Mouse (Mus musculus) c-Kit-positive CD71-positive TER-119-positive erythroid progenitor cells, embryonic 14.5 days (primary cell): Measurements from ENCODE around the gene Txnrd2.

ENCODE experiments used
- DNase-seq: peaks from one replicate; pipeline ENCODE4 v3.0.0-alpha.2; 2013; ENCODE audit warnings: low spot score

Gene Txnrd2

GRCm38 (mm10) chr16:18452361-18452862, 26.2 kb downstream of the Txnrd2 start:
- DNase-seq, result no peak

DNA sequence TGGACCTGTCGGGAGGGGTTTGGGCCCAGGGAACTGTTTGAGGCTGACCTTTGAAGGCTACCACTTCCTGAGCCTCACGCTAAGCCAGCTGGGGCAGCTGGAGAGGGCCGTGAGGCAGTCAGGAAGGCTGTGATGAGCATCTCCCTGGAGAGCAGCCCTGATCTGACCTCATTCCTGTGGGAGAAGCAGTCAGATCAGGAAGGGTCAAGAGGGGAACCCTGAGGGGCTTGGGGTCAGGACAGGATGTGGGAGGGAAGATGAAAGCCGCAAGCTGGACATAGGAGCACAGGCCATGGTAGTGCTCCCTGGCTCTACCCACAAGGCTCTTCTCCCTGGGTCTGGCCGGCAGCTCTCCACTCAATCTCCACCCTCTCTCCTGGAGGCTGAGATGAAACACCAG, 27.7 kb downstream of the Txnrd2 start:
- no peak for DNase-seq

- no peak for DNase-seq
Observed at GRCm38 (mm10) chr16:18455407-18455806, 29.2 kb downstream of the Txnrd2 start.

GRCm38 (mm10) chr16:18458661-18459060, 32.5 kb downstream of the Txnrd2 start:
- DNase-seq, result no peak

DNA sequence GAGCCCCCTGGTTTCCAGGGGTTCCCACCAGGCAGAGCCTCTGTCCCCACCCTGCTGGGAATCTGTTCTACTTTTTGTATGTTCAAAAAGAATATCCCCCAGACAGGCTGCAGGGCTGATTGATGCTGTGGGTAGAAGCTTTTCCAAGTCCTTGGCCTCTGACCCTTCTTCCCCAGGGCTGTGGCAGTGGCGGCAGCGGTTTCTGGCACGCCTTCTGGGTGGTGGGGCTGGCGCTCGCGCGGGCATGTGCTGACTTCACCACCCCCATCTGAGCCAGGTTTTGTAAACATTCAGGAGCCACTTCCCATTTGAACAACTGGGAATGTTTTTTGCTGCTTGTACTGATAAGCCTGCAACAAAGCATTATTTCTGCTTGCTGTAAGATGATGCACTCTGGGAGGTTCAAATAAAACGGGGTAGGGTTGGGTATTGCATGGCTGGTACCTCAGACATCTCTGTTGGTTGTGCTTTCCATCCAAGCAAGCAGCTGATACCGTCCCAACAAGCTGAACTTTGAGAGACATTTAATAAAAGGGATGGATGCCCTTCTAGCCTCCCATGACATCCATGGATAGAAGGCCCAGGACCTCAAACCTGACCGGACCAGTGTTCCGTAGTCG, 33.3 kb downstream of the Txnrd2 start:
- no peak for DNase-seq

DNA sequence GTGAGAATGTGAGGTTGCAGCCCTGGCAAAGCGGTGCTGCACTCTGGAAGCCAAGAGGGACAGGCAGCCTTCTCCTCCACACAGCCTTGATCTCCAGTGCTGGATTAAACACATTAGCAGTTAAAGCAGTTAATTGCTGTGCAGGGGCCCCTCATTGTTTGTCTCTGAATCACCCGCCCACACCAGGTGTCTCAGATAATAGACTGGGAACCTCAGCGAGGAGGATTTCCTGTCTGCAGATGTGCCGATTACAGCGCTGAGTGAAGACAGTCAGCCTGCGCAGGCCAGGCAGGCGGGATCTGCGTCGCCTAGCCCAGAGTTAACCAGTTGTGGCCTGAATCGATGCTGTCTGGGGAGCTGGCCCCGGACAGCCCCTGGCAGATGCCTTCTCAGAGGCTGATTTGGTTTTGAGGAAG, 33.8 kb downstream of the Txnrd2 start:
- DNase-seq, result peak; percentile 34

DNA sequence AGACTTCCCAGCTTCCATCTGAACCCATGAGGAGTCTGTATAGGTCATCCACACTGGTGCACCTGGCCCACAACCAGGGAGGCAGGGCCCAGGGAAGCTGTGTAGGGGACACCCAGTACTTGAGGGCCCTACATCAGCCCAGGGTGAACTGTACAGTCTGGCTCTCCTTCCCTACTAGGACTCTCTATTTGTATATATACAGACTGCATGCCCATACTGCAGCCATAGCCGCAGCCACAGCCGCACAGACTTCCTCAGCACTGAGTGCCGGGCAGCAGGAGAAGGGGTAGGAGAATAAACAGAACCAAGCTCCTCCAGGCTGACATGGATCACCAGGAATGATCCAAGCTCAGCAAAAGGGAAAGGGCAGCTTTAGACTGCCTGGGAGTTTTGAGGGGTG, 34.6 kb downstream of the Txnrd2 start:
- no peak for DNase-seq

DNA sequence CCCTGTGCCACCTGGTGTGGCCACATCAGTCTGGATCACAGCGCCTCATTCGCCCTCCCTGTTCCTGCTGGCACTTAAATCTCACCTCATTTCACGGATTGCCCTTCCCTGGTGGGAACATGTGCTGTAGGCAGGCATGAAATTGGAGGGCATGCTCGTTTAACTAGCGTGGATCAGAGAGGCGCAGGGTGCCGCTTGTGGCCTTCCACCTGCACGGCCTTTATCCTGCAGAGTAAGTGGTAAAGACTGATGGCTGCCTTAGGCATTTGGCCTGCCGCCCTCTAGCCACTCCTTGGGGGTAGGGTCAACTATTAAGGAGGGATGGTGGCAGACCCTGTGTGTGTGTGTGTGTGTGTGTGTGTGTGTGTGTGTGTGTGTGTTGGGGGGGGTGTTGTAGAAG, 35.8 kb downstream of the Txnrd2 start:
- DNase-seq, result no peak

GRCm38 (mm10) chr16:18462598-18462997, 36.4 kb downstream of the Txnrd2 start:
- DNase-seq, result no peak

DNA sequence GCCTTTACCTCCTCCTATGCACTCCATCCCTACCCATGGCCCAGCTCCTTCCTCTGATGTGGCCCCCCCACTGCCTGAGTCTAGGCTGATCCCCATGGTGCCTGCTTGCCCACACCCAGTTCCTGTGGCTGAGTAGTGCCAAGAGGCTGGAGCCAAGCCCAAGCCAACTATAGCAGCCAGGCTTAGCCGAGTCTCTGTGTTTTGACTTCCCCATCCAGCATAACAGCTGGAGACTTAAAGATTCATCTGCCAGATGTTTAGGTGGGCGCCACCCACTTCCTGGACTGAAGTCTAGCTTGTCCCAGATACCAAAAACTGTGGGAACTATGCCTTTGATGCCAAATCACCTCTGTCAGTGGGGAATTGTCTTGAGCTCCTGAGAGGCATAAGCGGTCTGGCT, 38.1 kb downstream of the Txnrd2 start:
- no peak for DNase-seq

DNA sequence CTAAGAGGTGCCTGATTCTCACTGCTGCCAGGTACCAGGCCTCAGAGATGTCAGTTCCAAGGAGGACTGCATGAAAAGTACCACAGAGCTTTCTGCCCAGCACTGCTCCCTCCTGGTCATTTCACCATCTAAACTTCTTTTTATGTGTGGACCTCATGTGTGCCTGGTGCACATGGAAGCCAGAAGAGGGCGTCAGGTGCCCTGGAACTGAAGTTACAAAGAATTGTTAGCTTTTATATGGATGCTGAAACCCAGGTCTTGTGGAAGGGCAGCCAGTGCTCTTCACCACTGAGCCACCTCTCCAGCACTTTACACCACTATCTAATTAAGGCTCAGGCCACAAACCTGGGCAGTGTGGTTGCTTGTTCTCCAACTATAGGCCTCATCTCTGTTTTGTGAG, 44.6 kb downstream of the Txnrd2 start:
- no peak for DNase-seq

DNA sequence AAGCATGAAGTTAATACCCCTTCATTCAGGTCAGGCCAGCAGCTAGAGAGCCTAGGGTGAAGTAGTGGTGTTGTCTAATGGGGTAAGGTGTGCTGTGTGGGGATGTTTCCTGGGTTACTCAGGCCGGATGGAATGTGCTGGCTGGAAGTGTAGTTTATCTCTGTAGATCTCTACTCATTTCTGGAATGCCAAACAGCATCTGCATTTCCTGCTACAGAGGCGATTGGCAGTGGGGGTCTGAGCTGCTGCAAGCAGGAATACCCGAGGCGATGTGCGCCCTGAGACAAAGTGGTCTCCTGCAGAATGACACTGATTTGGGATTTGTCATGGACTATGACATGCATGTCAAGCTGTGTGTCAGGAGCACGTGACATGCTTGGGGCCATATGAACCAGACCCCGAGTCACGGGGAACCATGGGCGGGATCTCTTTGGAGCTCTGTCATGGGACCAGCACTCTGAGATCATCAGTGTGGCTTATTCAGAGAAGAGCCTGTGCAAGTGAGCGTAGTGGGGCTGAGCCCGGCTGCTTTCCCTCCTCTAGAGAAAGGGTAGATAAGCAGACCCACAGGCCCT, 45.3 kb downstream of the Txnrd2 start:
- DNase-seq, result no peak

- no peak for DNase-seq
Observed at GRCm38 (mm10) chr16:18471976-18472375, 45.8 kb downstream of the Txnrd2 start.

DNA sequence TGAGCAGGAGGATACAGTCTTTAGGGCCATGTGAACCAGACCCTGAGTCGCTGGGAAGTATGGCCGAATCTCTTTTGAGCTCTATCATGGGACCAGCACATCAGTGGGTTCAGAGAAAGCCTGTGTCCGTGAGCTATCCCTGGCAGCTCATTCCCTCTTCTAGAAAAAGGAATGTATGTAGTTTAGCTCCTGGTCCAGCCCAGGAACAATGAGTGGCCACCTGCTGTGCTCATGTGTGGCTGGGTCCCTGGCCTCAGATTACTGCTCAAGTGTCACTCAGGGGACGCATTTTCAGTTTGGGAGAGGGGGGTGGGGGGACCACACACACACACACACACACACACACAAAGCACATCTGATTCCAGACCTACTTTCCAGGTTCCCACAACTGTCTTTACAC, 46.2 kb downstream of the Txnrd2 start:
- no peak for DNase-seq

DNA sequence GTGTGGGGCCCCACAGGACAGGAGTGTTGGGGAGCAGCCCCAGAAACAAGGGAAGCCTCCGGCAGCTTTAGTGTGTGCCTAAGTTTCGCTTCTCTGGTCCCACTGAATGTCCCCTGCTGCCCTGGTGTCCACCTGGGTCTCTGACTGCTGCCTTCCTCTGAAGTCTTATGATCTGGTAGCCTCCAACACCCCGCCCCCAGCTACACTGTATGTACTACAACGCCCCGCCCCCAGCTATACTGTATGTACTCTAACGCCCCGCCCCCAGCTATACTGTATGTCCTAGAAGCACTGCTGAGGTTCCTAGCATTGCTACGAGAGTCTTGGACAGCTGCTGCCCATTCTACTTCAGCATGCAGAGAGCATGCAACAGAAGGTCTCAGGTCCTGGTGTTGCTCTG, 46.8 kb downstream of the Txnrd2 start:
- no peak for DNase-seq

- DNase-seq, result no peak
Observed at GRCm38 (mm10) chr16:18474021-18474420, 47.8 kb downstream of the Txnrd2 start.

DNA sequence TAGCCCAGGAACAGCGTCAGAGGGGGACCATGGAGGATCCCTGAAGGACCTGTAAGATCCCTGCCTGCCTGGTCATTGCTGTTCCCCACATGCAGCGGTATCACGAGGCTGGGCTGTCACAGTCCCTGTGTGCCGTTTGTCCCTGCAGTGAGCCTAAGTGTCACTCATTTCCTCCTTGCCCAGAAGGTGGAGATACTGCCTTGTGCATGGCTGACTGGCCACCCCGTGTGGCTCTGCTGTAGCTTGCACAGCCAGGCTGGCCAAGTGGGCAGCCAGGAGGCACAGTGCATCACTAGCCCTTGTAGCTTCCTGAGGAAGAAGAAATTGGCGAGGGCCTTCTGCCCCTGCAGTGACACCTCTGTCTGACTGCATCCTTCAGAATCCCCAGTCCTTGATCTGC, 51.8 kb downstream of the Txnrd2 start:
- DNase-seq, result no peak

- no peak for DNase-seq
Observed at GRCm38 (mm10) chr16:18479667-18480066, 53.5 kb downstream of the Txnrd2 start.

GRCm38 (mm10) chr16:18480933-18481485, 54.8 kb downstream of the Txnrd2 start:
- no peak for DNase-seq

GRCm38 (mm10) chr16:18482431-18482830, 56.2 kb downstream of the Txnrd2 start:
- no peak for DNase-seq

GRCm38 (mm10) chr16:18483839-18484238, 57.7 kb downstream of the Txnrd2 start:
- DNase-seq, result no peak

GRCm38 (mm10) chr16:18484386-18484785, 58.2 kb downstream of the Txnrd2 start:
- DNase-seq, result no peak

DNA sequence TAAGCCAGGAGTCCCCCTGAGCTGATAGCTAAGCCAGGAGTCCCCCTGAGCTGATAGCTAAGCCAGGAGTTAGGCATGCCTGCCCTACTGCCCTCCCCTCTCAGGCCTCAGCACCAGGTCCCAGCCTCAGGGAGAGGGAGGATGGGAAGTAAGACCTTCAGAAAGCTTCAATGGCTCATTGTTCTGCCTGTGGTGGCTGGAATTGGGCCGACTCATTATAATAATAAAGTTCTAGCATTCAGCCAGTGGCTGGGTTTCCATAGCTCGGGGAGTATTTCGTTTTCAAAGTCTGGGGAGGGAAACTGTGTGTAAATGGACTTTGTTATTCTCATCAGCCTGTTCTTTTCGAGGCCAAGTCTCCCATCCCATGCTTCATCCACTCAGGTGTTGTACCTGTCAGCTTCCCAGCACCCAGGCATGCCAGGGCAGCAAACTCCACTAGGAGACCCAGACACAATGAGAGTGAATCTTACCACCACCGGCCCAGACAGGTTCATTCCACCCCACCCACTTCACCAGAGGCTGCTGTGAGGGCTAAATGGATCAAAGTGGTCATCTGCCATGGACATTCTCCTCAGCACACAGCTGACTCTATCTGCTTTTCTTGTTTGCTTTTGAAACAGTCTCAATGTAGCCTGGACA, 58.7 kb downstream of the Txnrd2 start:
- no peak for DNase-seq
